Mouse (Mus musculus): ENCODE results near the gene Dclk1.

DNA sequence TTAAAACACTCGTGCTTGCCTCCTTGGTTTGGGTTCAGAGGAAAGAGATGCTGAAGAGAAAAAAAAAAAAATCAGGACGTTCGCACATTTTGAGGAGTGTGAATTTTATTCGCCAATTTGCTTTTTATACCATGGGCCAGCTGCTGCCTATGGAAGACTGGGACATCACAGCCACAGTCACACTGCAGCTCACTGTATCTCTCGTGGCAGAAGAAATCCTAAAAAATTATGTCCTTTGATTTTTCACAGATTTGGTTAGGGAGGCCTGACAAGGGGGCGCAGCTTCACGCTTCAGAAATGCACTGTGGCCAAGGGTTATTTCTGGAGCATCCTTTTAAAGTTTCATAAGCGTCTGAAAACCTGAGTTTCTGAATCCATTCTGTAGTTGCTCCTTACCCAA, 73.7 kb downstream of the Dclk1 start:
- TF ChIP-seq CTCF (IDR thresholded peaks at IDR 0.05): no peak
- TF ChIP-seq POLR2A (IDR thresholded peaks at IDR 0.05; ENCODE audit: insufficient read depth, low read depth, low read length): no peak

All from heart, adult 2 months (tissue).